27 mouse cellular contexts compared by ENCODE assay signal in the genomic region with DNA sequence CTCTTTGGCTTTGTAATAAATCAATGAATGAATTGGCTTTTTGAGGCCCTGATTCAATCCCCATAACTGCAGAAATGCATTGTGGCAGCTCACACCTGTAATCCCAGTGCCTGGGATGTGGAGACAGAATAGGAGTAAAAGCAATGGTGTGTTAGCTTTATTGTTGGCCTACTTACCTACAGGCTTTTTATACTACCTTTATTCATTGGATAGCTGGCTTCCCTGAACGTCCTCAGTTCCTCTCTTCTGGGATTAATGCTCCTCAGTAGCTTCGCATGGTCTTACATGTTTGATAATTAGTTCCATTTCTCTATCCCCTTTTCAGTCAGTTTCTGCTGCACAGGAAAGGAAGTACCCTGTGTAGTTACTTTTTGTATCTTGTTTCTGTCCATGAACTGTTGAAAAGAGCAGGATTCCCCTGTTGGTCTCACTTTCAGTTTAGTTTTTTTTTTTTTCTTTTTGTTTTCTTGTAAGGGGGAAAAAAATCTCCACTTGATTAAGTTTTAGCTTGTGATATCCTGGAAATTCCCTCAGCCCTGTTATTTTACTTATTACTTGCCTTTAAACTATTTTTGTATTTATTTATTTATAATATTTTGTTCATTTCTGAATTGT. TPM values are rescaled to one million over a fixed set of nuclear protein-coding genes. Genes with fewer than 3 reads are reported as not detected.
DNase-seq lines count a peak whose midpoint lies in the region; ATAC-seq lines count a peak whose summit lies in the region.
"Had no signal": no experiment of that assay in that cellular context is flagged by ENCODE, and none has a peak within 500 bp of the region (broad histone marks: within the 10 kb centered on the region; RNA-seq: fewer than 3 reads in every experiment).

No protein-coding gene starts in this region.

- 56% methylated on average over 2 of the region's 2 CpGs for WGBS in liver, embryonic 12.5 days (ENCODE audit: insufficient replicate concordance)
- WGBS in intestine, embryonic 16.5 days = 81% methylated on average over 2 of the region's 2 CpGs

- H3K4me1 ChIP-seq in liver, embryonic 12.5 days = peaks cover 31% of the 10 kb centered on the region
- H3K4me1 ChIP-seq in intestine, embryonic 16.5 days (ENCODE audit: control insufficient read depth, insufficient read depth, low read length) = 0 out of 2 replicates have a peak, but pooled peaks cover 1% of the 10 kb centered on the region

- H3K27ac ChIP-seq in liver, embryonic 12.5 days = peak overlapping the region; percentile 25; the same call in 1 of the 2 replicates
- H3K27ac ChIP-seq in intestine, embryonic 16.5 days (ENCODE audit: low read length) = no peak overlapping the region
- H3K27ac ChIP-seq: embryonic facial prominence, embryonic 13.5 days; kidney, postnatal 0 days; left cerebral cortex, adult 2 months; limb, embryonic 15.5 days; midbrain, embryonic 15.5 days had no signal

- H3K9me3 ChIP-seq in liver, embryonic 12.5 days (replicated peaks) = no peaks in the 10 kb centered on the region
- no peaks in the 10 kb centered on the region for H3K9me3 ChIP-seq in intestine, embryonic 16.5 days (ENCODE audit: control insufficient read depth, low read length)
- H3K9me3 ChIP-seq: embryonic facial prominence, embryonic 13.5 days; heart, embryonic 12.5 days; limb, embryonic 15.5 days; midbrain, embryonic 15.5 days had no signal

- ATAC-seq in liver, embryonic 12.5 days = no peak
- ATAC-seq in granulocyte monocyte progenitor cell, adult 5-6 weeks (replicated peaks; ENCODE audit: poor library complexity, severe bottlenecking) = 0 out of 2 replicates have a peak, but pooled peaks have one; percentile 4
- ATAC-seq in intestine, embryonic 16.5 days = no peak
- ATAC-seq: forebrain, embryonic 14.5 days; midbrain, embryonic 15.5 days; Patski had no signal

- no peak overlapping the region for H3K9ac ChIP-seq in liver, embryonic 12.5 days
- H3K9ac ChIP-seq in intestine, embryonic 16.5 days (ENCODE audit: low read depth, low read length) = no peak overlapping the region
- H3K9ac ChIP-seq: embryonic facial prominence, embryonic 13.5 days; heart, embryonic 12.5 days; limb, embryonic 15.5 days had no signal

- H3K36me3 ChIP-seq in liver, embryonic 12.5 days = peaks cover 14% of the 10 kb centered on the region
- no peaks in the 10 kb centered on the region for H3K36me3 ChIP-seq in intestine, embryonic 16.5 days (ENCODE audit: control insufficient read depth, insufficient read depth, low read length)

- no peak overlapping the region for H3K4me3 ChIP-seq in liver, embryonic 12.5 days
- H3K4me3 ChIP-seq in intestine, embryonic 16.5 days (ENCODE audit: low read length) = no peak overlapping the region
- H3K4me3 ChIP-seq: embryonic facial prominence, embryonic 13.5 days; heart, embryonic 12.5 days; left cerebral cortex, adult 2 months; limb, embryonic 15.5 days had no signal

- H3K4me2 ChIP-seq in liver, embryonic 12.5 days = no peak overlapping the region
- H3K4me2 ChIP-seq in intestine, embryonic 16.5 days (ENCODE audit: low read depth, low read length) = no peak overlapping the region
- H3K4me2 ChIP-seq: heart, embryonic 12.5 days; limb, embryonic 15.5 days had no signal

- no peaks in the 10 kb centered on the region for H3K27me3 ChIP-seq in liver, embryonic 12.5 days (replicated peaks)
- H3K27me3 ChIP-seq in intestine, embryonic 16.5 days (replicated peaks; ENCODE audit: control insufficient read depth, insufficient read depth, low read length) = no peaks in the 10 kb centered on the region
- H3K27me3 ChIP-seq: embryonic facial prominence, embryonic 13.5 days; heart, embryonic 12.5 days; limb, embryonic 15.5 days; midbrain, embryonic 15.5 days; Patski had no signal

- DNase-seq in liver (no peak), NIH3T3 (ENCODE audit: low read depth) (peak; percentile 22)
- DNase-seq in retina, embryonic 14.5 days (ENCODE audit: low spot score) = no peak
- DNase-seq in spleen, postnatal 36 days (ENCODE audit: low spot score in 2 of 2) = no peak
- DNase-seq: adrenal gland, adult 2 months; cerebellum, adult 8-10 months; cerebellum, postnatal 36 days; gastrocnemius, postnatal 25 days; heart, postnatal 14 days; kidney, adult 18-20 months; left cerebral cortex, postnatal 4 days; lung, adult 2 months; right cerebral cortex, adult 18-20 months; right cerebral cortex, postnatal 4 days; thymus, adult 18-20 months; thymus, postnatal 36 days had no signal

RNA-seq across cellular contexts. Expression of a gene that starts 1.9 kb away (rescaled TPM):
- polyA plus RNA-seq in liver, embryonic 12.5 days (2016; fragmentation: Nextera tagmentation; extraction: Ambion mirVana) = 124 TPM in 2 replicates
- total RNA-seq in granulocyte monocyte progenitor cell, adult 5-6 weeks (2014; fragmentation: Nextera tagmentation) = 86.8 and 101 TPM in 2 replicates
- 128 and 137 TPM in 2 replicates for total RNA-seq in granulocyte monocyte progenitor cell, adult 5-6 weeks (2017)
- polyA plus RNA-seq in intestine, embryonic 16.5 days (2015; fragmentation: Nextera tagmentation; extraction: Ambion mirVana) = 136 and 149 TPM in 2 replicates
